Mouse (Mus musculus): ENCODE data around the gene Npff. TPM values are rescaled to one million over a fixed set of nuclear protein-coding genes. Genes with fewer than 3 reads are reported as not detected.

Gene Npff
- polyA plus RNA-seq, 1 experiment from 2014 or later, result 3.7 TPM

GRCm38 (mm10) chr15:102501084-102501814 is 23.5 kb downstream of the Npff start:
- no peak for ATAC-seq (ENCODE audit: insufficient number of reproducible peaks, insufficient read depth, low FRiP score, low TSS enrichment)

GRCm38 (mm10) chr15:102500479-102500878 is 24.3 kb downstream of the Npff start:
- Histone ChIP-seq H3K9me3 (no peaks in the 10 kb centered on the region), H3K4me3 (no peak overlapping the region), H3K4me1 (no peaks in the 10 kb centered on the region), H3K27ac (no peak overlapping the region), H3K27me3 (no peaks in the 10 kb centered on the region), H3K36me3 (peaks cover 79% of the 10 kb centered on the region), H3K9ac (no peak overlapping the region), H3K4me2 (replicated peaks) (no peak overlapping the region)
- WGBS, result 89% methylated on average over 5 of the region's 5 CpGs
- no peak for ATAC-seq (ENCODE audit: insufficient number of reproducible peaks, insufficient read depth, low FRiP score, low TSS enrichment)

More at GRCm38 (mm10) chr15:102501084-102501814, 23.5 kb downstream of the Npff start:
- Histone ChIP-seq H3K9me3 (no peaks in the 10 kb centered on the region), H3K4me2 (replicated peaks) (no peak overlapping the region), H3K4me1 (no peaks in the 10 kb centered on the region), H3K27ac (no peak overlapping the region), H3K36me3 (peaks cover 71% of the 10 kb centered on the region), H3K27me3 (no peaks in the 10 kb centered on the region), H3K9ac (no peak overlapping the region), H3K4me3 (no peak overlapping the region)
- 87% methylated on average over 19 of the region's 19 CpGs for WGBS

GRCm38 (mm10) chr15:102499851-102500250 is 24.9 kb downstream of the Npff start:
- no peaks in the 10 kb centered on the region for H3K4me1 ChIP-seq
- no peak for ATAC-seq (ENCODE audit: insufficient number of reproducible peaks, insufficient read depth, low FRiP score, low TSS enrichment)
- no peaks in the 10 kb centered on the region for H3K27me3 ChIP-seq
- no peaks in the 10 kb centered on the region for H3K9me3 ChIP-seq
- H3K9ac ChIP-seq, result no peak overlapping the region
- H3K36me3 ChIP-seq, result peaks cover 81% of the 10 kb centered on the region
- H3K4me3 ChIP-seq, result no peak overlapping the region
- no peak overlapping the region for H3K4me2 ChIP-seq (replicated peaks)
- WGBS, result 92% methylated on average over 6 of the region's 6 CpGs
- H3K27ac ChIP-seq, result no peak overlapping the region

GRCm38 (mm10) chr15:102499370-102499769 is 25.4 kb downstream of the Npff start:
- ATAC-seq (ENCODE audit: insufficient number of reproducible peaks, insufficient read depth, low FRiP score, low TSS enrichment), result no peak
- Histone ChIP-seq H3K27ac (no peak overlapping the region), H3K4me3 (no peak overlapping the region), H3K27me3 (no peaks in the 10 kb centered on the region), H3K36me3 (peaks cover 81% of the 10 kb centered on the region), H3K9me3 (no peaks in the 10 kb centered on the region), H3K9ac (no peak overlapping the region), H3K4me2 (replicated peaks) (no peak overlapping the region), H3K4me1 (no peaks in the 10 kb centered on the region)
- WGBS, result 79% methylated on average over 3 of the region's 3 CpGs

GRCm38 (mm10) chr15:102498322-102498721 is 26.4 kb downstream of the Npff start:
- no peak overlapping the region for H3K4me3 ChIP-seq
- no peak for ATAC-seq (ENCODE audit: insufficient number of reproducible peaks, insufficient read depth, low FRiP score, low TSS enrichment)
- H3K4me1 ChIP-seq, result no peaks in the 10 kb centered on the region
- 94% methylated on average over 3 of the region's 3 CpGs for WGBS
- no peak overlapping the region for H3K27ac ChIP-seq
- H3K36me3 ChIP-seq, result peaks cover 80% of the 10 kb centered on the region
- no peaks in the 10 kb centered on the region for H3K9me3 ChIP-seq
- H3K4me2 ChIP-seq (replicated peaks), result no peak overlapping the region
- no peaks in the 10 kb centered on the region for H3K27me3 ChIP-seq
- no peak overlapping the region for H3K9ac ChIP-seq

- H3K27me3 ChIP-seq, result no peaks in the 10 kb centered on the region
- H3K27ac ChIP-seq, result no peak overlapping the region
- H3K9ac ChIP-seq, result no peak overlapping the region
- WGBS, result 66% methylated on average over 1 of the region's 1 CpGs
- H3K4me2 ChIP-seq (replicated peaks), result no peak overlapping the region
- H3K9me3 ChIP-seq, result no peaks in the 10 kb centered on the region
- no peaks in the 10 kb centered on the region for H3K4me1 ChIP-seq
- H3K36me3 ChIP-seq, result peaks cover 83% of the 10 kb centered on the region
- no peak for ATAC-seq (ENCODE audit: insufficient number of reproducible peaks, insufficient read depth, low FRiP score, low TSS enrichment)
- H3K4me3 ChIP-seq, result no peak overlapping the region
These were observed 37.1 kb downstream of the Npff start for GRCm38 (mm10) chr15:102487664-102488063.

- no peaks in the 10 kb centered on the region for H3K9me3 ChIP-seq
- H3K27me3 ChIP-seq, result no peaks in the 10 kb centered on the region
- no peak overlapping the region for H3K27ac ChIP-seq
- 90% methylated on average over 12 of the region's 12 CpGs for WGBS
- H3K4me2 ChIP-seq (replicated peaks), result no peak overlapping the region
- no peaks in the 10 kb centered on the region for H3K4me1 ChIP-seq
- peaks cover 82% of the 10 kb centered on the region for H3K36me3 ChIP-seq
- no peak overlapping the region for H3K4me3 ChIP-seq
- no peak overlapping the region for H3K9ac ChIP-seq
- no peak for ATAC-seq (ENCODE audit: insufficient number of reproducible peaks, insufficient read depth, low FRiP score, low TSS enrichment)
These were observed 38.9 kb downstream of the Npff start for GRCm38 (mm10) chr15:102485853-102486252.

GRCm38 (mm10) chr15:102483136-102483535 is 41.6 kb downstream of the Npff start:
- Histone ChIP-seq H3K4me1 (no peaks in the 10 kb centered on the region), H3K4me3 (no peak overlapping the region), H3K36me3 (peaks cover 76% of the 10 kb centered on the region), H3K27ac (no peak overlapping the region), H3K4me2 (replicated peaks) (no peak overlapping the region), H3K9ac (no peak overlapping the region), H3K27me3 (no peaks in the 10 kb centered on the region), H3K9me3 (no peaks in the 10 kb centered on the region)
- no peak for ATAC-seq (ENCODE audit: insufficient number of reproducible peaks, insufficient read depth, low FRiP score, low TSS enrichment)
- WGBS, result 89% methylated on average over 3 of the region's 3 CpGs

GRCm38 (mm10) chr15:102474520-102474919 is 50.2 kb downstream of the Npff start:
- Histone ChIP-seq H3K9ac (no peak overlapping the region), H3K36me3 (peaks cover 57% of the 10 kb centered on the region), H3K4me2 (replicated peaks) (no peak overlapping the region), H3K4me1 (peaks cover 12% of the 10 kb centered on the region; the same call in 1 of the 2 replicates), H3K4me3 (no peak overlapping the region), H3K9me3 (no peaks in the 10 kb centered on the region), H3K27me3 (no peaks in the 10 kb centered on the region), H3K27ac (no peak overlapping the region)
- WGBS, result 92% methylated on average over 2 of the region's 2 CpGs
- no peak for ATAC-seq (ENCODE audit: insufficient number of reproducible peaks, insufficient read depth, low FRiP score, low TSS enrichment)

Other genes with a start within 250 kb of the Npff start
- gene Mfsd5, start 245.5 kb downstream of the Npff start, polyA plus RNA-seq (2016; fragmentation: Nextera tagmentation; extraction: Ambion mirVana), result 57.9 and 60.1 TPM in 2 replicates
- 36.1 and 37.1 TPM in 2 replicates for gene Espl1, start 228.7 kb downstream of the Npff start, polyA plus RNA-seq (2016; fragmentation: Nextera tagmentation; extraction: Ambion mirVana)
- gene Pfdn5, start 198.8 kb downstream of the Npff start, polyA plus RNA-seq (2016; fragmentation: Nextera tagmentation; extraction: Ambion mirVana), result 433 and 448 TPM in 2 replicates
- gene Myg1, start 193.2 kb downstream of the Npff start, polyA plus RNA-seq (2016; fragmentation: Nextera tagmentation; extraction: Ambion mirVana), result 113 and 114 TPM in 2 replicates
- gene Aaas, start 174.2 kb downstream of the Npff start, polyA plus RNA-seq (2016; fragmentation: Nextera tagmentation; extraction: Ambion mirVana), result 78.4 and 89.3 TPM in 2 replicates
- 8.5 and 9.4 TPM in 2 replicates for gene Sp7, start 157.8 kb downstream of the Npff start, polyA plus RNA-seq (2016; fragmentation: Nextera tagmentation; extraction: Ambion mirVana)
- gene Sp1, start 118.8 kb downstream of the Npff start, polyA plus RNA-seq (2016; fragmentation: Nextera tagmentation; extraction: Ambion mirVana), result 12.0 TPM in 2 replicates
- gene Amhr2, start 79.6 kb downstream of the Npff start, polyA plus RNA-seq (2016; fragmentation: Nextera tagmentation; extraction: Ambion mirVana), result 0.13 and 0.60 TPM in 2 replicates
- gene Prr13, start 65.9 kb downstream of the Npff start, polyA plus RNA-seq (2016; fragmentation: Nextera tagmentation; extraction: Ambion mirVana), result 59.0 and 59.8 TPM in 2 replicates
- gene Pcbp2, start 54.4 kb downstream of the Npff start, polyA plus RNA-seq (2016; fragmentation: Nextera tagmentation; extraction: Ambion mirVana), result 228 and 230 TPM in 2 replicates
- gene Gm10337, start 21.2 kb downstream of the Npff start, polyA plus RNA-seq (2016; fragmentation: Nextera tagmentation; extraction: Ambion mirVana), result not detected in 2 replicates
- 27.9 and 33.8 TPM in 2 replicates for gene Map3k12, start 7.9 kb downstream of the Npff start, polyA plus RNA-seq (2016; fragmentation: Nextera tagmentation; extraction: Ambion mirVana)
- gene Tarbp2, start 6.8 kb downstream of the Npff start, polyA plus RNA-seq (2016; fragmentation: Nextera tagmentation; extraction: Ambion mirVana), result 114 and 119 TPM in 2 replicates
- not detected in 2 replicates for gene Gm28047, start 100.1 kb upstream of the Npff start, polyA plus RNA-seq (2016; fragmentation: Nextera tagmentation; extraction: Ambion mirVana)
- 33.7 and 34.2 TPM in 2 replicates for gene Atf7, start 100.5 kb upstream of the Npff start, polyA plus RNA-seq (2016; fragmentation: Nextera tagmentation; extraction: Ambion mirVana)
- gene Atp5g2, start 147.4 kb upstream of the Npff start, polyA plus RNA-seq (2016; fragmentation: Nextera tagmentation; extraction: Ambion mirVana), result 61.0 and 68.1 TPM in 2 replicates
- gene Calcoco1, start 197.2 kb upstream of the Npff start, polyA plus RNA-seq (2016; fragmentation: Nextera tagmentation; extraction: Ambion mirVana), result 46.4 and 50.2 TPM in 2 replicates

All from embryonic facial prominence, embryonic 12.5 days (tissue).